Mouse (Mus musculus) frontal cortex, postnatal 36 days (tissue): ENCODE data around the gene Gm45837.

Experiments
- DNase-seq, 2 experiments: peaks; one replicate each; pipeline ENCODE4 v3.0.0; 2022; ENCODE audit warnings: low spot score in 2 of 2

The Gm45837 gene

DNA sequence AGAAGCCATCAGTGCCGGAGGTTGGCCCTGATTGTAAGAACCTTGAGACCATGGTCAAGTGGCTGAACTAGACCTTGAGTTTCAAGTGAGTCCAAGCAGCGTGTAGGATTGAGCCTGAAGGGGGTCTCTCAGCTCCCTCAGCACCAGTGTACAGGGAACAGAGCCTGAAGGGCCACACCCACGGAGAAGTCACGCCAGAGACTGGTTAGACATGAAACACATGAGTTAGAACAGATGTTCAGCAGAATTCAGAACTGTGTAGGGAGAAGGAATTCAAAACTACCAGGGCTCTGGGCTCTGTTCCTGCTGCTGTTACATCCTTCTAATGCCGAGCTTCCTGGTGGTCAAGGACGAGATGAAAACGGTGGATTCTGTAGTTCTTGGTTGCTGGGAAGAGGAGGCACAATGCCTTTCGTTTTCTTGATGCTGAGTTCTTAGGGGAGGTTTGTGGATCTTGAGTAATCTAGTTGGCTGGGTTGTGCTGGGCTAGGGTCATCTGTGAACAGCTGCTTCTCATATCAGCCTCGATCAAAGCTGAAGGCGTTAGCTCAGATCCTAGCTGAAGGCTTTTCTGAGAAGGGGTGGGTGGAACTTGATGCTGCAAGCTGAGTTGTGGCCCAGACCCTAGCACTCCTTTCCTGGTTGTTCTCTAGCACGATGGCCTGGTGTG, at the start of gene Gm45837:
Gm45837 (plus strand) TSS at position 620 of the 670 bp plus-strand sequence.
- DNase-seq: no peak

DNA sequence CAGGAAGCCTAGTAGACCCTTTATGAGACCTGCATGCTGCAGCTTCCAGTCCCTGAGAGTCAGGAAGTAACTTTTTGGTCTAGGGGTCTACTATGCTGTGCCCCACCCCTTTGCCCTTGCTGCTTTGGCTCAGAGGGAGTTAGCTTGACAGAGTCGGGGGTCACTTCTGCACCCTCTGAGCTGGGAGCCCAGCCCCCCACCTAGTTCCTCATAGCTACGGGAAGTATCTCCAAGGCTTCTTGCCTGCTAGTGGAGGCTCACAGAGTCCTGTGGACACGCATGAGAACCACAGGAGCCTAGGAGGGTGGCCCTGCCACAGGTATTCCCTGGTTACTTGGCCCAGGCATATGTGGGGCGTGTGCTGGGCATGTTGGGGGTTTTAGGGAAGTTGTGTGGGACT, 49.7 kb upstream of the Gm45837 start:
- no peak for DNase-seq

DNA sequence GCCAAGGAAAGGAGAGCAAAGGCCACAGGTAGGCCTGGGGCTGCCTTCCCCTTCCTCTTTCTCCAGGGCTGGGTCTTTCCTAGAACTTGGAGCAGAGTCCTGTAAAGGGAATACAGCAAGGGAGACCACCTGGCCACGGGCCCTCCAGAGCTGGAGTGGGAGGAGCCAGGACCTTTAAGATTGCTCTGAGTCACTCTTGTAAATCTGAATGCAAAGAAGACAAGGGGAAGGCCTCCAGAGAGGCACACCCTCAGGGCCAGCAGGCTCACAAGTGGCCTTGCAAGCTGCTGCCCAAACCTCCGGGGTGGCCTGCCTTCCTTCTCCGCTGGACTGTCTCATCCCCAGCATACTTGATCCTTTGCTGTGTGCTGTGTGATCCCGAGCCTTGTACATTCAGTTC, 48.9 kb upstream of the Gm45837 start:
- no peak for DNase-seq

DNA sequence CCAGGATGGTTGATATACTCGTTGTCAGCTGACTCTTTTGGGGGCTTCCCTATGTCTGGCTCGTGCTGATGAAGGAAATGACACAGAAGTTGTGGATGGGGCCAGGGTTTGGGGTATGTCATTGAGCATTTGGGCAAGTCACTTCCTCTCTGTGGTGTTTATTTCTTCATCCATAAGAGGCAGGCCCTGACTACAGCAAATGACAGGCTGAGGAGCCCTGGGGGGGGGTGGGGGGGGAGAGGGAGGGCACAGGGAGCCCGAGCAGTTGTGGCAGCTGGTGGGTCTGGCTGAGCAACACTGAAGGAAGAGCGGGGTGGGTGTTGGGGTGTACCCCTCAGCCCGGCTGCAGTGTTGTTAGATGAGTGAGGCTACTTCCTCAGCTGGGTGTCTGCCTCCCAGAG, 47.9 kb upstream of the Gm45837 start:
- DNase-seq: no peak

DNA sequence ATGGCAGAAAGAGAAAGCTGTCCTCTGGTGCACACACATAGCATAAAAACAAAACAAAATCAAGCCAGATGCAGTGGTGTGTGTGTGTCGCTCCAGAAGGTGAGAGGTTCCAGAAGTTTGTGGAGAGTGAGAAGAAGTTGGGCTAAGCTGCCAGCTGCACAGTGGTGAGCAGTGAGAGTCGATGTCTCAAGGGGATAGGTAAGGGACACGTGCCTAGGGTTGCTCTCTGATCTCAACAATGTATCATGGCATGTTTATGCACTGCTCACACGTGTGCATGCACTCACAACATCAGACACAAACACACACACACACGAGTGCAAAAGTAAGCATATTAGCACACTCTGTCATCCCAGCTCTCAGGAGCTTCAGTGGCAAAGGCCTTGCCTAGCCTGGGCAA, 46.8 kb upstream of the Gm45837 start:
- no peak for DNase-seq

DNA sequence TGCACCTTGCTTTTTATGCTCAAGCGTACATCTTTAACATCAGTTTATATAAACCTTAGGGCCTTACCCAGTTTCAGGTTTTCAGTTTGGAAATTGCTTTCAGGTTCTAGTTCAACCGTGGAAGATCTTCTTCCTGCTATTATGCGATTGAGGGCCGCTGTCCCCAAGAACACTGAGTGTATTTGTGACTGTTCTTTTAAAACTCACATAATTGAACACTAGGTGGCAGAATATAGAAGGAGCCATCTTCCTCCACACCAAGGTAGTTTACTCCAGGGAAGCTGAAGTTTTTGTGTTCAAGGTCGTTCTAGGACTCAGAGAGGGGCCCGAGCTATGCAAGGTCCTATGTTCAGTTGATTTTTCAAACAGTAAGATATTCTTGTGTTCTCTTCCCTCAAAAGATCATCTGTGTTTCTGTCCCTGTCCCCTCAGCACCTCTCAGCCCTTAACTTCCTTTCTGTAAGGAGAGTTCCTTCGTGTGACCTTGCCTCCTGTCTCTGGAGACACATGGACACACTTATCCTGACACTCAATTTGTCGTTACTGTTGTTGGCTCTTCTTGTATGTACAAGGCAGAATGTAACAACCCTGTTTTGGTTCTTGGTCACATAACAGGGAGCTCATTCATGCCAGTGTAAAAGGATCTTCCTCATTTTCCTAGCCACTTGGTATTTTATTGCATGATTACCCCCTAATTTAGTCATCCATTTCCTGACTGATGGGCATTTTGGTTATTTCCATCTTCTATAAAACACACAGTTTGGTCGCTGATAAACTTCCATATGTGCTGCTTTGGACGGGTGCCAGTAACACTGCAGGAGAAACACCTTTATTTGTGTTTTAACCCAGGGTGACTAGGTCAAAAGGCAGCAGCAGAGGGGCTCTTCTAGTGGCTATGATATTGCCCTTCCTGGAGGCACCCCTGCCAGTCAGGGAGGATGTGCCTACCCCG, 42.5 kb upstream of the Gm45837 start:
- DNase-seq: no peak

DNA sequence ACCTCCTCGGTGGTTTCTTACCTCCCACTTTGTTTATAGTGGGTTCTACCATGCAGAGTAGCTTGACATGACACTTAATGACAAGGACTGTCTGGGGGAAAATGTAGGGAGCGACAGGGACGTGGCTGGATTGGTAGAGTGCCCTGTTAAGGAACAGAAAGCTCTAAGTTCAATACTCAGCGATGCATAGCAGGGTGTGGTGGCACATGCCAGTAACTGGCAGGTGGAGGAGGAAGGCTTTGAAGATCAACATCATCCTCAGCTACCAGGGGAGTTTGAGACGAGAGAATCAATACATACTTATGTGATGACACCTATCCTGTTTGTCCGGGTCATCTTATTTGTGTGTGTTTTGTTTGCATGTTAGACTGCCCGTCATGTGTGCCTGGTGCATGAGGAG, 41.0 kb upstream of the Gm45837 start:
- DNase-seq: no peak

DNA sequence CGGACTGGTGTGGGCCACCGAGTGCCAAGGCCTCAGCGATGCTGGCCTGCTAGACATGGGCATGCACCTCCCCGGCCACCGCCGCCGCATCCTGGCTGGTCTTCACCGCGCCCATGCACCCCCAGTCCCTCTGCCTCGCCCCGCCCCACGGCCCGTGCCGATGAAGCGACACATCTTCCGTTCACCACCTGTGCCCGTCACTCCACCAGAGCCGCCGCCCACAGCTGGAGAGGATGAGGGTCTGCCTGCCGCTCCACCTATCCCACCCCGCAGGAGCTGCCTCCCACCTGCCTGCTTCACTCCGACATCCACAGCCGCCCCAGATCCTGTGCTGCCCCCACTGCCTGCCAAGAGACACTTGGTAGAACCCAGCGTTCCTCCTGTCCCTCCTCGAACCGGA, 37.6 kb upstream of the Gm45837 start:
- DNase-seq: no peak

DNA sequence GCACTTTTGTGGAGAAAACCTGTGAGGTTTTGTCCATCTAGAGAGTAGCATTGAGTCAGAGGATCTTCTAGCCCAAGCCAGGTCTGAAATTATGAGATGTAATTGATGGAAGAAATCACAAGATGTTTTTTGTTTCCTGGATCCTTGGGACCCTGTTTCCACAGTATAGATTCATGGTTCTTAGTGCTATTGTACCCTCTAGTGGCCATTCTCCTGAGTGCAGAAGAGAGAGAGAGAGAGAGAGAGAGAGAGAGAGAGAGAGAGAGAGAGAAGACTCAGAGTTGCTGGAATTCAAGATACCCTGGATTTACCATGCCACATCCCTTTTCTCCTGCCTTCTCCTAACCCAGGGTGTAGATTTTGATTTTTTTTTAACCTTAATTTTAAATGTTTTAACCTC, 36.5 kb upstream of the Gm45837 start:
- DNase-seq: peak in 1 of 2 experiments; percentile 51

DNA sequence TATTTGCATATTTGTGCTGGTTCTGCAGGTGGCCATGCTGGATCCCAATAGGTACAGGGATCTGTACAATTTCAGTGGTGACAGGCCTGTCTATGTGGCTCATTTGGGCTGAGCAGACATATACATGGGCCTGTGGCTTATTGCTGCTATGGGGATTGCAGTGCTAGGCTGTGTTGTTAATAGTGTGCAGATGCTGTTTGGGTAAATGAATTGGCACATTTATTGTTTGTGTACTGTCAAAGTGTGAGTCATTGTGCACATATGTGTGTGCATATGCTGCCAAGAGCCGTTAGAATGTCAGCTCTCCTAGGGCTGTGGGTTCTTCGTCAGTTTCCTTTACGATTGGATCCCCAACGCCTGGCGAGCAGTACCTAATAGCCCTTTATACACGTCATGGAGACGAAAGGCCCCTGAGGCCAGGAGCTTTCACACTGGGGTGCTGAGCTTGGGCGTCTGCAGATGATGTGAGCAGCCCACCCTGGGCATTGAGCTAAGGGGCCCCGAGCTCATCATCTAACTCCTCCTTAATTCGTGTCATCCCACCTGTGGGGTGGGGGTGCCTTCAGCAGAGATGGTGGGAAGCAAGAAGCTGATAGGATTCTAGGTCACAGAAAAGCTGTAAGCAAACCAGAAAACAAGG, 33.9 kb upstream of the Gm45837 start:
- DNase-seq: no peak

DNA sequence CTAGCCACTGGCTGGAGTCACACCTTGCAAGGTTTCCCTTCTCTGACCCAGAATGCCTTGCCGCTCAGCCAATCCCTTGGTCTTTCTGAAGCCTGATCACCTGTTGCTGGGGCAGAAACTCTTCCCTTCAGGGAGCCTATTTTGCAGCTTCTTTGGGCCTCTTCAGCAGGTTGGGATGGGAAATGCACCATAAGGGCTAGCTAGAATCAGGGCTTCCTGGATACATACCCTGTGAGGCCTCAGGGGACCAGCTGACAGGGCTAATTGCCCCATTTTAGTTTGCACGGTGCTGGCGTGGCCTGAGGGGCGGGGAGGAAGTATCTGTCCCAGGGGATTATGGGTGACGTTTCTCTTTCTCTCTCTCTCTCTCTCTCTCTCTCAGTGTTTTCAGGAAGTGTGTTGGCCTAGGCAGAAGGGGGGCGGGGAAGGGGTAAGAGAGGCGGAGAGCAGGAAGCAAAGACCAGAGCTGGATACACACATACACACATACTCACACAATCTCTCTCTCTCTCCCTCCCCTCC, 32.9 kb upstream of the Gm45837 start:
- peak in 1 of 2 experiments; percentile 28 for DNase-seq

DNA sequence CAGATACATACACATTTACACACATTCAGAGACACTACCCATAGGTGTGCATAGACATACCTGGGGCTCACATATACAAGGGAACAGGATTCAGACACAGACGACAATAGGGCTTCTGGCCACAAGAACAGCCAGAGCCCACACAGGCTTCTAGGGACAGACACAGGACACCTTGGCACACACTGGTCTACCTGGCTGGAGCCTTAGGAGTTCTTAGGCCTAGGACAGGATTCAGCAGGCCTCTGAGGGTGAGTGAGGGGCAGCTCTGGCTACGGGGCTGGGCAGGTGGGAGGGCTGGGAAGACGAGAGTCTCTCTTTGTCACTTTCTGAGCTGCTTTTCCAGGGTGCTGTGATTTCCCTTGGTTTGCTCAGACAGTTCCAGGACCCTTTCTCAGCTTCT, 32.4 kb upstream of the Gm45837 start:
- no peak for DNase-seq

DNA sequence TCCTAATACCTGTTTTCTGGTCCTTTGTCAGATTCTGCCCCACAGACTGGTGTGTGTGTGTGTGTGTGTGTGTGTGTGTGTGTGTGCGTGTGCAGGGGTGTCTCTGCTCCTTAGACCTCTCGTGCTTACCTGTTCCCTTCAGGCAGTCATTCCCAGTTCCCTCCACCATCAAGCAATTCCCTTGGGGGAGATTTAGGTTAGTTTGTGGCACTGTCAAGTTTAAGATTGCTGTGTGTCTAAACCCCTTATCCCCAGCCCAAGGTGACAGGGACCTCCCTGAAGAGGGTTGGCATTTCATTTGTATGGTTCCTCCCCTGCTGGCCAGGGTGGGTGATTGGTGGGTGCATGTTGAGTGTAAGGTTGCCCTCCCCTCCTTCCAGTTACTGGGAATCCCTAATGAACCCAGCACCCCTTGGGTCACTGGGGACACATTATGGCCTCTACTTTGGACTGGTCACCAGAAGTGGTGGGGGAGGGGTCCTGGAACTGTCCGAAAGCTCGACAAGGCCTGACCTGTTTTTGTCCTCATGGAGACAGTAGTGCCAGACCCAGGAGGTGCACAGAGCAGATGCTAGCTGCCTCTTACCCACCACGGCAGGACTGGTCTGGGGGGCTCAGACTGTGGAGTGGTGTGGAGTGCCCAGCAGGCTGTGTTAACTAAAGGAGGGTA, 31.8 kb upstream of the Gm45837 start:
- DNase-seq: no peak

DNA sequence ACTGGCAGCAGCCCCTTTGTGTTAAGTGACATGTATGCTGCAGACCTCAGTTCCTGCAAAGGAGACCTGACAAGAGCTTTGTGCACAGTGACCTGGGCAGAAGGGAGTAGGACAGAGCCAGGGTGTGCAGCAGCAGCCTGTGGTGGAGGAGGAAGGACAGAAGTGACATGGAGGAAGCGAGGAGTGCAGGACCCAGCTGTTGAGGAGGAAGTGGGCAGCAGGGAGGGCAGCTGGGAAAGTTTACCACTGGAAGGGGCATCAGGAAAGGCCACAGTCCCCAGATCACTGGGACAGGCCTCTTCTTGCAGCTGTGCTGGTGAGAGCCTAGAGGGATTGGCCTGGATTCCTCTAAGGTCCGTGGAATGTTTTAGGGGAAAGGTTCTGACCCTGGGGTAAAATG, 31.0 kb upstream of the Gm45837 start:
- no peak for DNase-seq

DNA sequence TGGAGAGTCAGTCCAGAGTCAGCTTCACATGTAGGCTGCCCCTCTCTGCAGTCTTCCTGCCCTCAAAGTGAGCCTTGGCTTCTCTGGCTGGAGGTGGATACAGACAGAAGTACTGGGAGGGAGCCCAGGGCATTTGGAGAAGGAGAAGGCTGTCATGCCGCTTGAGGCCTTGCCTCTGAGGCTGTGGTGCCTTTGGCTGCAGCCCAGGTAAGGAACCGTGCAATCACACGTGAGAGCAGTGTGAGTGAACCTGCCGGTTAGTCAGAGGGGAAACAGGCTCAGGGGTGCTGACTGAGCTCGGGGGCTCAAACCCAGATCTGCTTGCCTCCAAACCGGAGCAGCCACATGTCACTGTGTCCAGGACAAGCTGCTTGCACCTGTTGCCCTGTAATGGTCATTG, 29.2 kb upstream of the Gm45837 start:
- DNase-seq: no peak

DNA sequence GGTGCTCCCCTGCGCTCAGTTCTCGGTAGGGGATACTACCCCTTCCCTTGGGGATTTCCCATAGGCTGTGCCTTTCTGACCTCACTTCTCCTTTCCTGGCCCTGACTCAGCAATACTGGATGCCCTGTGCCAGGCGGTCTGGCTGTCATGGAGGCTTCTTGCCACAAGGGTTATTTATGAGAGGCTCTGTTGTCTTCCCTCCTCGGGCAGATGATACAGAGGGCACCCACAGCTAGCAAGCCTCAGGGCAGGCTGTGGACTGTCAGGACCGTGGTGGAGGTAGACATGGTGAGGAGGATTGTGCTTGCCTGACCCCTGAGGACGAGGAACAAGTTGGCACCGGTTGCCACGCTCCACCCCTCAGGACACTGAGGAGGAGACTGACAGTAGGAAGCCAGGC, 28.3 kb upstream of the Gm45837 start:
- peak in 1 of 2 experiments; percentile 19 for DNase-seq

DNA sequence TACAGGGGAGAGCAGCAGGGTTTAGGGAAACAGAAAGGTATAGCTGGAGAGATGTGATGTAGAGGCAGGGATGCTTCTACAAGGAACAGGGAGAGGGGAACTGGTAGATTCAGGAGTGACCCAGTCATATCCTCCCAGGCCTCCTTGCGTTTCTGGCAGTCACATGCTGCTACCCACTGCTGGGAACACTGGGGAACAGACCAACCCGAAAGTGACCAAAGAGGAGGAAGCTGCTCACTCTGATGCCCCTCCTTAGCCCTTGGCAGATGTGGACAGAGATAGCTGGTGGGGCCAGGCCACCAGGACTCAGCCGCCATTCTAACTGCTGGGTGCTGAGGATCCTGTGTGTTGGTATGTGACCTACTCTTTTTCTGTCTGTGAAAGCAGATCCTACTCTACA, 26.9 kb upstream of the Gm45837 start:
- no peak for DNase-seq

DNA sequence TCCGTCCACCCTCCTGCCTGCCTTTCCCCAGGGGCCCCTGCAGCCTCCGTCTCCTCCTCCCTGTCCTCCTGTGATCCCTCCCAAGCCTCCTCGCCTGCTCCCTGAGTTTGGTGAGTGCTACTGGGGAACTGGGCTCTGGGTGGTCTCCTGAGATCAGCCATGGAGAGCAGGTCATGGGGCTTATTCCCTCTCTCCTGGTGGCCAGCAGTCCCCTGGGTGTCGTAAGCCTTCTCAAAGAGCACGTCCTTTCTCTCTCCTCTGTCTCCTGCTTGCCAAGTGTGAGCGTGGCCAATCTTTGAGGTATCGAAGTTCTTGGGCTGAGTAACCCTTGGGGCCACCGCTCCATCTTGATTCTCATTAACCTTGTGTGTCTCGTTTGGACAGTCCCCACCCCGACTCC, 25.8 kb upstream of the Gm45837 start:
- DNase-seq: no peak

DNA sequence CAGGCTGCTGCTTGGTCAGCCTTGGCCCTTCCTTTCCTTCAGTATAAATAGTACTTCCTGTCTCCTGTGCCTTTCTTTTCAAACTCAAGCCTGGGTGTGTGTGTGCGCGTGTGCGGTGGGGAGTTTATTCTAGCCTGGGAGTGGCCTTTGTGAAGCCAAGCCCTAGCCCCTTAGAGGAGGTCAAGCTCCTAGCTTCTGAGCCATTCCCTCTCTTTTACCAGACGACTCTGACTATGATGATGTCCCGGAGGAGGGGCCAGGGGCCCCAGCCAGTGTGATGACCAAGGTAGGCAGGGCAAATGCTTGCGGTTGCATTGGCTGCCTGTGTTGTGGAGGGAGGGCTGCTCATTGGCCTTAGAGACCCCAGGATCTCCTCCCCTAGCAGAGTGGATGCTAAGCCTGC, 25.4 kb upstream of the Gm45837 start:
- no peak for DNase-seq

DNA sequence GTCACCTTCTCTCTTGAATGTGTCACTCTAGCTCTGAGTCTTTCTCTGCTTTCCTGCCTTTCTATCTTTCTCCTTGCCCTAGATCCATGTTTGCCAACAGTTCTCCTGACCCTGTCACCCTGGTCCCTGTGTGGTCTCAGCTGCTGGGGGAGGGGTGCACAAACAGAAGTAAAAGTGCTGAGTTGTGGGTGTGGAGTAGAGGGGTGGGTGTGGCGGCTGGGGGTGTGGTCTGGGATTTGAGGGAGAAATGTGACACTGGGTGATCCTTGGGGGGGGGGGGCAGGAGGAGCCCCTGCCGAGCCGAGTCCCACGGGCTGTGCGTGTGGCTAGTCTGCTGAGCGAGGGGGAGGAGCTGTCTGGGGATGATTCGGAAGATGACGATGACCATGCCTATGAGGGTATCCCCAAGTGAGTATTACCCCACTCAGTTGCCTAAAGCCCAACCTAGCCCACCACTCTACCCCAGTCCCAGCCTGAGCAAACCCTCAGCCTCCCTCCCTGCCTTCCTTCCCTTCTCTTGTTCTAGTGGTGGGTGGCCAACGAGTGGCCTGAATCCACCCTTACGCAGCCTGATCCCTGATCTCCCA, 24.7 kb upstream of the Gm45837 start:
- DNase-seq: no peak

DNA sequence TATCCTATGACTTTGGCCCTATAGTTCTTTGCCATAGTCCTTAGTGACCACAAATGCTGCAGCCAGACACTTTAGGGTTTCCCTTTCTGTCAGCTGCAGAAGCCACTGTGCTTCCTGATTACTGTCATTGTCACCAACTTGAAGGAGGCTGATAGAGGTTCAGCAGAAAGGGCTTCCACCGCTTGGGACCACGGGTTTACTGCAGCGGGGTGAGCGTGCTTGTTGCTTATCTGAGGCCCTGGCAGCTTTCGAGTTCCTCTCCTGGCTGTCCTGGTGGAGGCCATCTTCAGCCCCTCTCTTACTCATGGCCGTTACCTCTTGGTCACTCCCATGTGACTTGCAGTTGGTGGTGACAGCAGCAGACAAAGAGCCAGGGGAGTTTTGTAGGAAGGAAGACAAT, 21.4 kb upstream of the Gm45837 start:
- DNase-seq: no peak
